Mouse (Mus musculus) embryonic facial prominence, embryonic 15.5 days (tissue): ENCODE results near the gene Sgsm1. TPM values are rescaled to one million over a fixed set of nuclear protein-coding genes. Genes with fewer than 3 reads are reported as not detected.
"Not testable (repeated sequence)": the region's sequence is repeated elsewhere in the genome, so short reads cannot be mapped to it uniquely, and the experiment has no call there.

Experiments
- ATAC-seq: fragments of 200-750 bp; cut with Nextera tagmentation; 2 replicates; pipeline ENCODE4 v1.8.0; 2017; ENCODE audit warnings: low read depth, moderate TSS enrichment; ENCODE audit not compliant: insufficient number of reproducible peaks, low FRiP score, low TSS enrichment
- H3K27ac ChIP-seq: fragments of 300-500 bp; sonication (generic); replicated peaks from 2 replicates; pipeline ENCODE4 v1.5.1; 2015; ENCODE audit warnings: mild to moderate bottlenecking, inconsistent platforms
- H3K27me3 ChIP-seq: fragments of 300-500 bp; sonication (generic); 2 replicates; pipeline ENCODE4 v1.6.1; 2015; ENCODE audit warnings: inconsistent platforms
- H3K36me3 ChIP-seq: fragments of 300-500 bp; sonication (generic); 2 replicates; pipeline ENCODE4 v1.6.1; 2015; ENCODE audit warnings: mild to moderate bottlenecking, inconsistent platforms
- H3K4me1 ChIP-seq: fragments of 300-500 bp; sonication (generic); 2 replicates; pipeline ENCODE4 v1.6.1; 2015; ENCODE audit warnings: inconsistent platforms
- H3K4me2 ChIP-seq: fragments of 300-500 bp; sonication (generic); replicated peaks from 2 replicates; pipeline ENCODE4 v1.6.1; 2015; ENCODE audit warnings: mild to moderate bottlenecking, inconsistent platforms
- H3K4me3 ChIP-seq: fragments of 300-500 bp; sonication (generic); replicated peaks from 2 replicates; pipeline ENCODE4 v1.5.1; 2015; ENCODE audit warnings: mild to moderate bottlenecking, inconsistent platforms
- H3K9ac ChIP-seq: fragments of 300-500 bp; sonication (generic); 2 replicates; pipeline ENCODE4 v1.6.1; 2015; ENCODE audit warnings: inconsistent platforms
- H3K9me3 ChIP-seq: fragments of 300-500 bp; sonication (generic); replicated peaks from 2 replicates; pipeline ENCODE4 v1.6.1; 2016; ENCODE audit warnings: inconsistent platforms
- WGBS: fragments of 180-500 bp; shearing (Covaris S2); methylation state at CpG from one replicate; pipeline ENCODE4 v1.1.7; 2015; 5-methylcytosine and 5-hydroxymethylcytosine counted together
- polyA plus RNA-seq: library from polyadenylated mRNA; unstranded; fragments of >200 nt; fragmentation: Nextera tagmentation; extraction: Ambion mirVana; gene quantifications from 2 replicates; pipeline ENCODE4 v1.2.1, GENCODE M21; 2015

The Sgsm1 gene
- 2.9 and 3.3 TPM in 2 replicates for polyA plus RNA-seq

- H3K4me2 ChIP-seq, result peak within 1 kb of the TSS; percentile 70
- H3K27me3 ChIP-seq, result peaks cover 50% of the 10 kb centered on the region
- peak; percentile 64; the same call in 1 of the 2 replicates for ATAC-seq
- H3K27ac ChIP-seq, result no peak within 1 kb of the TSS
- peaks cover 14% of the 10 kb centered on the region for H3K4me1 ChIP-seq
- no peaks in the 10 kb centered on the region for H3K9me3 ChIP-seq
- WGBS, result 2% methylated on average over 53 of the region's 53 CpGs
- H3K36me3 ChIP-seq, result no peaks in the 10 kb centered on the region
- H3K4me3 ChIP-seq, result peak within 1 kb of the TSS; percentile 58
- H3K9ac ChIP-seq, result peak within 1 kb of the TSS; percentile 16; the same call in 1 of the 2 replicates
Measured at GRCm38 (mm10) chr5:113310377-113311003, at the start of gene Sgsm1. Gene Sgsm1, minus strand, starts transcription at chr5:113310786.

- 4% methylated on average over 11 of the region's 11 CpGs for WGBS
Measured at GRCm38 (mm10) chr5:113358833-113359232, 48.2 kb upstream of the Sgsm1 start.

GRCm38 (mm10) chr5:113357656-113358055, 47.1 kb upstream of the Sgsm1 start:
- Histone ChIP-seq H3K4me3 (no peak overlapping the region), H3K9ac (no peak overlapping the region), H3K27ac (no peak overlapping the region), H3K9me3 (no peaks in the 10 kb centered on the region), H3K36me3 (no peaks in the 10 kb centered on the region), H3K4me1 (peaks cover 16% of the 10 kb centered on the region), H3K27me3 (peaks cover 10% of the 10 kb centered on the region), H3K4me2 (no peak overlapping the region)
- WGBS, result 20% methylated on average over 3 of the region's 3 CpGs
- no peak for ATAC-seq

More at GRCm38 (mm10) chr5:113358833-113359232, 48.2 kb upstream of the Sgsm1 start:
- H3K4me3 ChIP-seq, result no peak overlapping the region
- no peak for ATAC-seq
- peaks cover 16% of the 10 kb centered on the region for H3K4me1 ChIP-seq
- peaks cover 5% of the 10 kb centered on the region for H3K27me3 ChIP-seq
- no peak overlapping the region for H3K4me2 ChIP-seq
- no peak overlapping the region for H3K27ac ChIP-seq
- H3K9me3 ChIP-seq, result no peaks in the 10 kb centered on the region
- H3K9ac ChIP-seq, result no peak overlapping the region
- no peaks in the 10 kb centered on the region for H3K36me3 ChIP-seq

- Histone ChIP-seq H3K27me3 (peaks cover 12% of the 10 kb centered on the region), H3K4me3 (no peak within 1 kb of the TSS), H3K4me1 (peaks cover 16% of the 10 kb centered on the region), H3K27ac (no peak within 1 kb of the TSS), H3K4me2 (no peak within 1 kb of the TSS), H3K36me3 (no peaks in the 10 kb centered on the region), H3K9me3 (no peaks in the 10 kb centered on the region), H3K9ac (no peak within 1 kb of the TSS)
- ATAC-seq, result no peak
- 25% methylated on average over 4 of the region's 6 CpGs for WGBS
Measured at GRCm38 (mm10) chr5:113357186-113357585, 46.6 kb upstream of the Sgsm1 start, which contains the start of gene Aym1. Gene Aym1, plus strand, starts transcription at chr5:113357294.

GRCm38 (mm10) chr5:113354311-113354710, 43.7 kb upstream of the Sgsm1 start:
- peaks cover 32% of the 10 kb centered on the region for H3K27me3 ChIP-seq
- no peak overlapping the region for H3K4me2 ChIP-seq
- H3K27ac ChIP-seq, result no peak overlapping the region
- no peak for ATAC-seq
- H3K4me1 ChIP-seq, result peaks cover 16% of the 10 kb centered on the region
- no peak overlapping the region for H3K9ac ChIP-seq
- H3K4me3 ChIP-seq, result no peak overlapping the region
- 32% methylated on average over 16 of the region's 16 CpGs for WGBS
- no peaks in the 10 kb centered on the region for H3K9me3 ChIP-seq
- no peaks in the 10 kb centered on the region for H3K36me3 ChIP-seq

GRCm38 (mm10) chr5:113352636-113353035, 42.0 kb upstream of the Sgsm1 start:
- peaks cover 49% of the 10 kb centered on the region for H3K27me3 ChIP-seq
- H3K36me3 ChIP-seq, result no peaks in the 10 kb centered on the region
- H3K4me1 ChIP-seq, result peaks cover 7% of the 10 kb centered on the region; the same call in 1 of the 2 replicates
- no peak for ATAC-seq
- no peaks in the 10 kb centered on the region for H3K9me3 ChIP-seq
- 69% methylated on average over 6 of the region's 6 CpGs for WGBS
- no peak overlapping the region for H3K4me2 ChIP-seq
- no peak overlapping the region for H3K27ac ChIP-seq
- H3K4me3 ChIP-seq, result no peak overlapping the region
- H3K9ac ChIP-seq, result no peak overlapping the region

- no peak for ATAC-seq
- no peak overlapping the region for H3K9ac ChIP-seq
- no peaks in the 10 kb centered on the region for H3K36me3 ChIP-seq
- no peak overlapping the region for H3K4me3 ChIP-seq
- H3K4me1 ChIP-seq, result no peaks in the 10 kb centered on the region
- no peak overlapping the region for H3K27ac ChIP-seq
- no peaks in the 10 kb centered on the region for H3K9me3 ChIP-seq
- H3K27me3 ChIP-seq, result peaks cover 57% of the 10 kb centered on the region
- H3K4me2 ChIP-seq, result no peak overlapping the region
- WGBS, result 82% methylated on average over 3 of the region's 3 CpGs
Measured at GRCm38 (mm10) chr5:113351768-113352167, 41.2 kb upstream of the Sgsm1 start.

- WGBS, result 15% methylated on average over 7 of the region's 7 CpGs
- H3K9me3 ChIP-seq, result no peaks in the 10 kb centered on the region
- H3K27me3 ChIP-seq, result peaks cover 77% of the 10 kb centered on the region
- H3K4me2 ChIP-seq, result no peak overlapping the region
- H3K36me3 ChIP-seq, result no peaks in the 10 kb centered on the region
- H3K4me3 ChIP-seq, result no peak overlapping the region
- ATAC-seq, result no peak
- peaks cover 5% of the 10 kb centered on the region; the same call in 1 of the 2 replicates for H3K4me1 ChIP-seq
- H3K9ac ChIP-seq, result no peak overlapping the region
- no peak overlapping the region for H3K27ac ChIP-seq
Measured at GRCm38 (mm10) chr5:113349810-113350209, 39.2 kb upstream of the Sgsm1 start.

GRCm38 (mm10) chr5:113349226-113349625, 38.6 kb upstream of the Sgsm1 start:
- no peak overlapping the region for H3K9ac ChIP-seq
- ATAC-seq, result no peak
- WGBS, result 5% methylated on average over 7 of the region's 7 CpGs
- H3K4me2 ChIP-seq, result no peak overlapping the region
- peaks cover 81% of the 10 kb centered on the region for H3K27me3 ChIP-seq
- H3K9me3 ChIP-seq, result no peaks in the 10 kb centered on the region
- no peaks in the 10 kb centered on the region for H3K36me3 ChIP-seq
- H3K4me1 ChIP-seq, result peaks cover 8% of the 10 kb centered on the region
- no peak overlapping the region for H3K27ac ChIP-seq
- H3K4me3 ChIP-seq, result no peak overlapping the region

GRCm38 (mm10) chr5:113348597-113348996, 38.0 kb upstream of the Sgsm1 start:
- no peaks in the 10 kb centered on the region for H3K9me3 ChIP-seq
- no peak overlapping the region for H3K9ac ChIP-seq
- WGBS, result 10% methylated on average over 13 of the region's 13 CpGs
- no peak; the same call in 1 of the 2 replicates for ATAC-seq
- no peaks in the 10 kb centered on the region for H3K36me3 ChIP-seq
- H3K27me3 ChIP-seq, result peaks cover 81% of the 10 kb centered on the region
- H3K27ac ChIP-seq, result no peak overlapping the region
- peaks cover 8% of the 10 kb centered on the region for H3K4me1 ChIP-seq
- no peak overlapping the region for H3K4me2 ChIP-seq
- H3K4me3 ChIP-seq, result no peak overlapping the region

- Histone ChIP-seq H3K9me3 (no peaks in the 10 kb centered on the region), H3K9ac (no peak overlapping the region), H3K36me3 (no peaks in the 10 kb centered on the region), H3K27me3 (peaks cover 78% of the 10 kb centered on the region), H3K4me2 (no peak overlapping the region), H3K4me3 (no peak overlapping the region), H3K27ac (no peak overlapping the region), H3K4me1 (peaks cover 8% of the 10 kb centered on the region)
- WGBS, result 24% methylated on average over 12 of the region's 12 CpGs
- ATAC-seq, result no peak
Measured at GRCm38 (mm10) chr5:113347593-113347992, 37.0 kb upstream of the Sgsm1 start.

- ATAC-seq, H3K4me2 ChIP-seq, H3K4me1 ChIP-seq, H3K9me3 ChIP-seq, H3K36me3 ChIP-seq, H3K4me3 ChIP-seq, H3K9ac ChIP-seq, H3K27ac ChIP-seq: not testable (repeated sequence)
- WGBS, result 40% methylated on average over 6 of the region's 6 CpGs
- H3K27me3 ChIP-seq, result peaks cover 76% of the 10 kb centered on the region
Measured at GRCm38 (mm10) chr5:113346651-113347050, 36.1 kb upstream of the Sgsm1 start.
